Mouse (Mus musculus) ES-E14 (cell line): Measurements from ENCODE around the gene Klhdc7b. TPM values are rescaled to one million over a fixed set of nuclear protein-coding genes. Genes with fewer than 3 reads are reported as not detected.
A peak's percentile ranks its signal among the peaks of the same experiment; 100 is the strongest.

Experiments
- DNase-seq: peaks from one replicate; pipeline ENCODE4 v3.0.0-alpha.2; 2013; ENCODE audit warnings: low read depth, low spot score
- H3K27ac ChIP-seq: 2 replicates; pipeline ENCODE4 v1.5.1; 2012; ENCODE audit warnings: low read depth, mild to moderate bottlenecking, low read length, moderate library complexity, mixed read lengths; ENCODE audit not compliant: poor library complexity, insufficient read depth, severe bottlenecking
- H3K36me3 ChIP-seq: 2 replicates; pipeline ENCODE4 v1.6.1; 2012; ENCODE audit warnings: mild to moderate bottlenecking, low read length, moderate library complexity, mixed read lengths; ENCODE audit not compliant: control insufficient read depth, poor library complexity, insufficient read depth, severe bottlenecking
- H3K4me1 ChIP-seq, 2 experiments: fragments of 150-350 bp in 1 of 2; sonication (generic) in 1 of 2; 2 replicates each; pipeline ENCODE4 v1.6.1; 2012; ENCODE audit warnings: low read length in 2 of 2, mild to moderate bottlenecking in 1 of 2, mixed read lengths in 1 of 2; ENCODE audit not compliant: control insufficient read depth in 2 of 2, insufficient read depth in 2 of 2, poor library complexity in 1 of 2
- H3K4me3 ChIP-seq, 2 experiments: fragments of 150-350 bp in 1 of 2; sonication (generic) in 1 of 2; 2 replicates each; pipeline ENCODE4 v1.5.1; 2012; ENCODE audit warnings: low read length in 2 of 2, low read depth in 1 of 2, mild to moderate bottlenecking in 1 of 2, mixed read lengths in 1 of 2; ENCODE audit not compliant: insufficient read depth in 1 of 2, poor library complexity in 1 of 2, severe bottlenecking in 1 of 2
- H3K9ac ChIP-seq: 2 replicates; pipeline ENCODE4 v1.6.1; 2012; ENCODE audit warnings: low read depth, mild to moderate bottlenecking, low read length, mixed read lengths; ENCODE audit not compliant: poor library complexity, insufficient read depth, severe bottlenecking
- H3K9me3 ChIP-seq: fragments of 150-350 bp; sonication (generic); 2 replicates; pipeline ENCODE4 v1.6.1; 2012; ENCODE audit warnings: low read depth, mild to moderate bottlenecking, low read length; ENCODE audit not compliant: control insufficient read depth, insufficient read depth
- CHD2 ChIP-seq: IDR thresholded peaks from 2 replicates; pipeline ENCODE4 v1.6.1; 2014; ENCODE audit warnings: mild to moderate bottlenecking, low read depth, low read length, inconsistent platforms
- HCFC1 ChIP-seq: IDR thresholded peaks from 2 replicates; pipeline ENCODE4 v1.6.1; 2012; ENCODE audit warnings: low read length, inconsistent platforms, borderline replicate concordance; ENCODE audit not compliant: insufficient read depth
- MAFK ChIP-seq: IDR thresholded peaks from 2 replicates; pipeline ENCODE4 v1.6.1; 2014; ENCODE audit warnings: mild to moderate bottlenecking, low read depth, low read length, inconsistent platforms; ENCODE audit not compliant: insufficient read depth
- ZC3H11A ChIP-seq: IDR thresholded peaks from 2 replicates; pipeline ENCODE4 v1.6.1; 2012; ENCODE audit warnings: low read depth, mild to moderate bottlenecking, inconsistent platforms, low read length, borderline replicate concordance
- ZNF384 ChIP-seq: IDR thresholded peaks from 2 replicates; pipeline ENCODE4 v1.6.1; 2012; ENCODE audit warnings: low read depth, low read length, inconsistent platforms
- in situ Hi-C, 2 experiments: fragments of 600-800 bp; cut with MboI; formaldehyde crosslinking; loops; one replicate each; pipeline ENCODE4 v1.15.1; 2025; ENCODE audit warnings: low sequenced_read_pairs in 2 of 2, inconsistent platforms in 1 of 2; ENCODE audit not compliant: unreplicated experiment in 2 of 2
- total RNA-seq: library from RNA; depleted of rRNA; stranded (reverse); fragments of 300-350 nt; gene quantifications from 2 replicates; pipeline ENCODE4 v1.2.3, GENCODE M21; 2012

Gene Klhdc7b
- total RNA-seq, 1 experiment, result 0.13 TPM

GRCm38 (mm10) chr15:89431271-89431670 is 46.6 kb downstream of the Klhdc7b start:
- H3K27ac ChIP-seq, result no peak overlapping the region
- no peak overlapping the region for H3K9ac ChIP-seq
- DNase-seq, result no peak
- no peaks in the 10 kb centered on the region for H3K9me3 ChIP-seq
- H3K4me1 ChIP-seq, result peaks cover 1 to 14% of the 10 kb centered on the region in 2 experiments; a peak in 3 of 4 replicates
- no peak for TF ChIP-seq HCFC1
- no peak for TF ChIP-seq ZC3H11A
- TF ChIP-seq CHD2, result no peak
- no peak for TF ChIP-seq ZNF384
- peaks cover 9% of the 10 kb centered on the region; the same call in 1 of the 2 replicates for H3K36me3 ChIP-seq
- no peak overlapping the region for H3K4me3 ChIP-seq
- in situ Hi-C loops, result no loop called here

GRCm38 (mm10) chr15:89431806-89432205 is 47.1 kb downstream of the Klhdc7b start:
- in situ Hi-C loops, result no loop called here
- DNase-seq, result no peak

GRCm38 (mm10) chr15:89432946-89433345 is 48.2 kb downstream of the Klhdc7b start:
- peaks cover 0 to 8% of the 10 kb centered on the region in 2 experiments; a peak in 2 of 4 replicates for H3K4me1 ChIP-seq
- DNase-seq, result no peak
- in situ Hi-C loops, result no loop called here
- H3K9ac ChIP-seq, result no peak overlapping the region
- H3K4me3 ChIP-seq, result no peak overlapping the region
- TF ChIP-seq ZC3H11A (no peak), CHD2 (no peak), ZNF384 (no peak), HCFC1 (no peak), MAFK (no peak)
- H3K36me3 ChIP-seq, result peaks cover under 1% of the 10 kb centered on the region; the same call in 1 of the 2 replicates
- no peaks in the 10 kb centered on the region for H3K9me3 ChIP-seq
- no peak overlapping the region for H3K27ac ChIP-seq

More at GRCm38 (mm10) chr15:89431806-89432205, 47.1 kb downstream of the Klhdc7b start:
- Histone ChIP-seq H3K36me3 (peaks cover 6% of the 10 kb centered on the region; the same call in 1 of the 2 replicates), H3K9ac (no peak overlapping the region), H3K4me3 (no peak overlapping the region), H3K9me3 (no peaks in the 10 kb centered on the region), H3K27ac (no peak overlapping the region), H3K4me1 (peaks cover 0 to 9% of the 10 kb centered on the region in 2 experiments; a peak in 2 of 4 replicates)
- TF ChIP-seq ZNF384, result no peak
- no peak for TF ChIP-seq CHD2
- TF ChIP-seq ZC3H11A, result no peak
- no peak for TF ChIP-seq MAFK
- TF ChIP-seq HCFC1, result no peak

- DNase-seq, result no peak
- Histone ChIP-seq H3K36me3 (no peaks in the 10 kb centered on the region), H3K27ac (peak overlapping the region; percentile 17; the same call in 1 of the 2 replicates), H3K9me3 (no peaks in the 10 kb centered on the region), H3K4me1 (0 out of 4 replicates have a peak, but pooled peaks cover 0 to 4% of the 10 kb centered on the region in 2 experiments), H3K9ac (no peak overlapping the region), H3K4me3 (no peak overlapping the region)
- in situ Hi-C loops, result no loop called here
- TF ChIP-seq HCFC1 (no peak), ZNF384 (no peak), MAFK (no peak), ZC3H11A (no peak), CHD2 (no peak)
Observed at GRCm38 (mm10) chr15:89434136-89434535, 49.4 kb downstream of the Klhdc7b start.
